Mouse (Mus musculus): Measurements from ENCODE around the gene Rps26.
"Not testable (repeated sequence)": the region's sequence is repeated elsewhere in the genome, so short reads cannot be mapped to it uniquely, and the experiment has no call there.

Rps26 gene

GRCm38 (mm10) chr10:128641871-128642270 lies 15.3 kb upstream of the Rps26 start:
- DNase-seq (ENCODE audit: extremely low spot score, low read depth, low spot score), result no peak

DNA sequence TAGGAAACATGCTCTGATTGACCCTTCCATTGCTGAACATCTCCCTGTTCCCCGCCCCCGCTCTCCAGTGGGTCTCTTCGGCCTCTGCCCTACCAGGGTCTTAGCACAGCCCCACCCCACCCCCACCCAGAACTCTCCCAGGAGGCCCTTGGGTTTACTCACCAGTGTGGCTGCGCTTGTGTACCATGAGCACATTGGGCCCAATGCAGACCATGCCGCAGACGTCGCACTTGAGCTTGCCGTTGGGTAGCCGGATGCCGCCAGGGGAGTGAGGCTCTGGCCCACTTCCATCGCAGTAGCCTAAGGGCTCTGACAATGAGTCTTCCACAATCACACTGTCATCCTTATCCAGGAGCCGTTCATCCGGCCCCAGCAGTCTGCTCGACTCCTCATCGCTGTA lies 14.3 kb upstream of the Rps26 start:
- no peak for DNase-seq (ENCODE audit: extremely low spot score, low read depth, low spot score)

DNA sequence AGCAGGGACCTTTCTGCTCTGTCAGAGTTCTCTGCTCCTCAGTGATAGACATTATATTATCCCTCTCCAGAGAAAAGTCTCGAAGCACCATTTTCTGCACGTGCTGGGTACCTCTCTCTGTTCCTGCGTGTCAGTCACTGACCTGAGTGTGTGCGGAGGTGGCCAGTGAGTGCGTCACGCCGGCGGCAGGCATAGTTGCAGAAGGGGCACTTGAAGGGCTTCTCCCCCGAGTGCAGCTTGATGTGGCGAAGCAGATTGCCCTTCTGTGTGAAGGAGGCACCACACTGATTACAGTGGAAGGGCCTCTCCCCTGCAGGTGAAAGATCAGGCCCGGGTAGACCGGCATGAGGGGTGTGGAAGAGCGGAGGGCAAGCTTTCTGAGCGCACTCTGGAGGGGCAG lies 13.5 kb upstream of the Rps26 start:
- DNase-seq (ENCODE audit: extremely low spot score, low read depth, low spot score), result no peak

DNA sequence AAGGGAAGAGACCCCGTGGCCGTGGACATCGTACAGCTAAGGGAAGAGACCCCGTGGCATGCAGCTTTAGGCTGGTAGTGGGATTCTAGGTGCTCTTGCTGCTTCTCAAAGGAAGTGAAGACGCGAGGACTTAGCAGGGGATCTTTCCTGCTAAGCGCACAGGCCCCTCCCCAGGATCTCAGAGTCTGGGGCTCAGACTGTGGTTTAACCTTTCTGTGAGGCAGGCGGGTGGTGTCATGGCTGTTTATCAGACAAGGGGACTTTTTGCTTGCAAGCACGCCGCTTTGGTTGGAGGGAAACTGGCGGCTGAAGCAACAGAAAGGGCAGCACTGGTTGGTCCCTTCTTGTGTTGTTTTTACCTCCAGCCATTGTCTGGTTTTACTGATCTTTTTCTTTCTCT lies 10.5 kb upstream of the Rps26 start:
- DNase-seq (ENCODE audit: extremely low spot score, low read depth, low spot score), result no peak

DNA sequence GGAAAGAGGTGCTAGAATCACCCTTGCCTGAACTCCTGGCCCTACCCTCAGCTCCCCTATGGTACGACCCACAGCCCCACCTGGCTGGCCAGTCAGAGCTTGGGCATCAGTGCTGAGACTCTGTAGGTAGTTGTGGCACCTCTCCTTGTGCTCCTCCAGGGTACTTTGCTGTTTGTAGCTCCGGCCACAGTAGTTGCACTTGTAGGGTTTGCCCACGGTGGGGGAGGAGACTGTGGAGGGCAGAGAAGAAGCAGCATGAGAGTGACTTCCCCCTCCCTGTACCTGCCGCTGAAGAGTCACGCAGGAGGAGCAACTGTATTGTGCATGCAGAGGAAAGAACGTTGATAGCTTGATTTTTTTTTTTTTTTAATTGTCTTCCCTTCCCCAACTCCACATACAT lies 10.0 kb upstream of the Rps26 start:
- DNase-seq (ENCODE audit: extremely low spot score, low read depth, low spot score), result no peak

GRCm38 (mm10) chr10:128635697-128636096 lies 9.2 kb upstream of the Rps26 start:
- no peak for DNase-seq (ENCODE audit: extremely low spot score, low read depth, low spot score)

DNA sequence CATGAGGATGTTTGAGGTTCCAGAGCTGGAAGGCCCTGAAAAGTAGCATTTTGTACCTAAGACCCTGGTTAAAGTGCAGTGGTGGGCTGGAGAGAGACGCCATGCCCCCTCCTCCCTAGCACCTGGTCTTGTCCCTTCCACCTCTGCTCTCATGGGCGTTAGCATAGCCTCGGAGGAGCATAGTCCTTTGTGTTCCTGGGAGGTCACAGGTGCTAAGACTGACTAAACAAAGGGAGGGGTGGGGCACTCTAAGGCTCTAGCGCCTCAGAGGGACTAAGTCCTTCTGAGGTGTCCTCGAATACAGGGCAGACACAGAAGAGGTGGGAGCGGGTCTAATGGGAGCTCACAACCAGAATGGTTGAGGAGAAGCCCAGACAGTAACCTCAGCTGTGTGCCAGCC lies 5.0 kb upstream of the Rps26 start:
- no peak for DNase-seq (ENCODE audit: extremely low spot score, low read depth, low spot score)

GRCm38 (mm10) chr10:128630306-128630705 lies 3.8 kb upstream of the Rps26 start:
- DNase-seq (ENCODE audit: extremely low spot score, low read depth, low spot score), result not testable (repeated sequence)

GRCm38 (mm10) chr10:128629746-128630145 lies 3.2 kb upstream of the Rps26 start:
- no peak for DNase-seq (ENCODE audit: extremely low spot score, low read depth, low spot score)

GRCm38 (mm10) chr10:128627398-128628317 lies 1.1 kb upstream of the Rps26 start:
- DNase-seq (ENCODE audit: extremely low spot score, low read depth, low spot score), result no peak

- no peak for DNase-seq (ENCODE audit: extremely low spot score, low read depth, low spot score)
Observed at GRCm38 (mm10) chr10:128625287-128625894, 1.2 kb downstream of the Rps26 start.

GRCm38 (mm10) chr10:128623106-128623613 lies 3.4 kb downstream of the Rps26 start:
- DNase-seq (ENCODE audit: extremely low spot score, low read depth, low spot score), result not testable (repeated sequence)

- no peak for DNase-seq (ENCODE audit: extremely low spot score, low read depth, low spot score)
Observed at GRCm38 (mm10) chr10:128622702-128623101, 3.8 kb downstream of the Rps26 start.

- DNase-seq (ENCODE audit: extremely low spot score, low read depth, low spot score), result no peak
Observed at GRCm38 (mm10) chr10:128621986-128622520, 4.5 kb downstream of the Rps26 start.

GRCm38 (mm10) chr10:128620241-128620640 lies 6.3 kb downstream of the Rps26 start:
- no peak for DNase-seq (ENCODE audit: extremely low spot score, low read depth, low spot score)

DNA sequence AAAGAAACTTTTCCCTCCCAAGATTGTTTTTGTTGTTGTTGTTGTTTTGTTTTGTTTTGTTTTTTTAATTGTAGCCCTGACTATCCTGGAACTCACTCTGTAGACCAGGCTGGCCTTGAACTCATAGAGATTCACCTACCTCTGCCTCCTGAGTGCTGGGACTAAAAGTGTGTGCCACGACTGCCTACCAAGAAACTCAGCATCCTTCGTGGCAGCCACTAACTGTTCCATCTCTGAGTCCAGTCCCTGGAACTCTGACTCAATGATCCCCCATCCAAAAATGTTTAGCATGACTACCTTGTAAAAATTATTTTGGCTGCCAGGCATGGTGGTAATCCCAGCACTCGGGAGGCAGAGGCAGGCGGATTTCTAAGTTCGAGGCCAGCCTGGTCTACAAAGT lies 7.4 kb downstream of the Rps26 start:
- not testable (repeated sequence) for DNase-seq (ENCODE audit: extremely low spot score, low read depth, low spot score)

- no peak for DNase-seq (ENCODE audit: extremely low spot score, low read depth, low spot score)
Observed at GRCm38 (mm10) chr10:128618570-128618969, 8.0 kb downstream of the Rps26 start.

DNA sequence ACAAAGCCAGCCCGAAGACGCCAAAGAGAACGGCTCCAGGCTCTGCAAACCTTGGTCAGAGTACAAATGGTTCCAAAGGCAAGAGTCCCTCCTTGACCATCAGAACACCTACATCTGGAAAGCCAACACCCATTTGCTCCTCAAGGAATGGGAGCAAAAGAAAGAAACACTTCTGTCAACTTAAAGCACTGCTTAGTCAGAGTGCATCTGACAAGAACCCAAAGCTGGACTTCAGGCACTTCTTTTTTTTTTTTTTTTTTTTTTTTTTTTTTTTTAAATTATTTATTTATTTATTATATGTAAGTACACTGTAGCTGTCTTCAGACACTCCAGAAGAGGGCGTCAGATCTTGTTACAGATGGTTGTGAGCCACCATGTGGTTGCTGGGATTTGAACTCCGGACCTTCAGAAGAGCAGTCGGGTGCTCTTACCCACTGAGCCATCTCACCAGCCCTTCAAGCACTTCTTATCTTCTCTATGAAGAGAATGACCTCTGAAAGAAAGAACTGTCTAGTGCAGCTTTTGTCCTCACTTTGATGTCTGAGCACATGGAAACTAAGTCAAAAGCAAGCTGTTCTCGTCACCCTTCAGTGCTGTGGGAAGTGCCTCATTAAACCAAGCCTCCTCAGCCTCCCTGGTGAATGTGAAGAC lies 10.6 kb downstream of the Rps26 start:
- DNase-seq (ENCODE audit: extremely low spot score, low read depth, low spot score), result not testable (repeated sequence)

- no peak for DNase-seq (ENCODE audit: extremely low spot score, low read depth, low spot score)
Observed at GRCm38 (mm10) chr10:128614934-128615333, 11.6 kb downstream of the Rps26 start.

DNA sequence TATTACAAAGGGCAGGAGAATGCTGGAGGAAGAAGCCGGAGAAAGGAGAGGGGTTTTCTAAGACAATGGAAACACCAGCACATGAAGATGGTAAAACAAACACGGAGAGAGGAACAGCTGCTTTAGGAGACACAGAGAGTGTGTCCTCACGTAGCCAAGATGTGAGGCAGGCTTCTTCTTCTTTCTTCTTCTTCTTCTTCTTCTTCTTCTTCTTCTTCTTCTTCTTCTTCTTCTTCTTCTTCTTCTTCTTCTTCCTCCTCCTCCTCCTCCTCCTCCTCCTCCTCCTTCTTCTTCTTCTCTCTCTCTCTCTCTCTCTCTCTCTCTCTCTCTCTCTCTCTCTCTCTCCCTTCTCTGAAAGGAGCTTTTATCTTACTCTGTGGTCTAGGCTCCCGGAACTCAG lies 12.7 kb downstream of the Rps26 start:
- DNase-seq (ENCODE audit: extremely low spot score, low read depth, low spot score), result not testable (repeated sequence)

DNA sequence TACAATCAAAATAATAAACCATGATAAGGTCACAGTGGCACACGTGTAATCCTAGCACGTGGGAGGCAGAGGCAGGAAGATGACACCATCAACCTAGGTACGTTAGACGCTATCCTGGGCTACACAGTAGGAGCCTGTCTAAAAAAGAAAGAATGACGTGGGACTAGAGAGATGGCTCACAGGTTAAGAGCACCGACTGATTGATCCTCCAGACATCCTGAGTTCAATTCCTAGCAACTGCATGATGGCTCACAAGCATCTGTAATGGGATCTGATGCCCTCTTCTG lies 13.4 kb downstream of the Rps26 start:
- no peak for DNase-seq (ENCODE audit: extremely low spot score, low read depth, low spot score)

Measured in hindlimb bud, embryonic 11.5 days (tissue).